Mouse (Mus musculus) CH12.LX (cell line): ENCODE data around the gene Amh. TPM values are rescaled to one million over a fixed set of nuclear protein-coding genes. Genes with fewer than 3 reads are reported as not detected.

ENCODE experiments used
- DNase-seq: peaks from one replicate; pipeline ENCODE4 v3.0.0-alpha.2; 2013; ENCODE audit errors: extremely low read depth
- H3K27ac ChIP-seq: 2 replicates; pipeline ENCODE4 v1.5.1; 2012; ENCODE audit warnings: low read depth, mild to moderate bottlenecking, control low read depth, moderate library complexity; ENCODE audit not compliant: insufficient read depth
- H3K27me3 ChIP-seq: replicated peaks from 2 replicates; pipeline ENCODE3; 2012; ENCODE audit warnings: inconsistent platforms
- H3K36me3 ChIP-seq, 2 experiments: replicated peaks in 1 of 2; 2 replicates each; pipeline versions ENCODE3 to v1.6.1; 2012; ENCODE audit warnings: inconsistent platforms in 1 of 2, low read length in 1 of 2, mild to moderate bottlenecking in 1 of 2, mixed read lengths in 1 of 2, moderate library complexity in 1 of 2; ENCODE audit not compliant: control insufficient read depth in 1 of 2, insufficient read depth in 1 of 2
- H3K4me1 ChIP-seq, 2 experiments: 2 replicates each; pipeline ENCODE4 v1.6.1; 2012; ENCODE audit warnings: inconsistent platforms in 1 of 2, moderate library complexity in 1 of 2; ENCODE audit not compliant: insufficient read depth in 2 of 2, control insufficient read depth in 1 of 2
- H3K4me2 ChIP-seq: 2 replicates; pipeline ENCODE4 v1.6.1; 2012; ENCODE audit warnings: low read depth, mild to moderate bottlenecking, control low read depth; ENCODE audit not compliant: poor library complexity, insufficient read depth, severe bottlenecking
- H3K4me3 ChIP-seq, 3 experiments: fragments of 150-350 bp in 1 of 3; sonication (generic) in 1 of 3; replicated peaks in 1 of 3; 2 replicates each; pipeline versions ENCODE3 to v1.5.1; 2011 to 2012; ENCODE audit warnings: low read depth in 2 of 3, low read length in 2 of 3, mild to moderate bottlenecking in 2 of 3, moderate library complexity in 2 of 3, control low read depth in 1 of 3, improper control_type of control experiment in 1 of 3, inconsistent platforms in 1 of 3, mixed read lengths in 1 of 3; ENCODE audit not compliant: poor library complexity in 1 of 3
- H3K79me2 ChIP-seq: replicated peaks from 2 replicates; pipeline ENCODE4 v1.6.1; 2012; ENCODE audit warnings: mild to moderate bottlenecking, moderate library complexity; ENCODE audit not compliant: control insufficient read depth, poor library complexity, insufficient read depth, severe bottlenecking; ENCODE audit errors: extremely low read depth
- H3K9ac ChIP-seq: 2 replicates; pipeline ENCODE4 v1.6.1; 2012; ENCODE audit warnings: low read depth, mild to moderate bottlenecking, control low read depth, moderate library complexity; ENCODE audit not compliant: insufficient read depth
- H3K9me3 ChIP-seq: replicated peaks from 2 replicates; pipeline ENCODE3; 2012; ENCODE audit warnings: low read length, inconsistent platforms, mixed read lengths
- BHLHE40 ChIP-seq: IDR thresholded peaks from 2 replicates; pipeline ENCODE4 v1.6.1; 2011; ENCODE audit warnings: mild to moderate bottlenecking, low read depth, low read length, improper control_type of control experiment
- CHD2 ChIP-seq: IDR thresholded peaks from 2 replicates; pipeline ENCODE4 v1.6.1; 2011; ENCODE audit warnings: low read length, improper control_type of control experiment
- CTCF ChIP-seq, 2 experiments: IDR thresholded peaks in 1 of 2; conservative IDR thresholded peaks in 1 of 2; 2 replicates each; pipeline ENCODE4 v1.5.1; 2011 to 2012; ENCODE audit warnings: low read depth in 2 of 2, low read length in 2 of 2, improper control_type of control experiment in 1 of 2, inconsistent platforms in 1 of 2, mild to moderate bottlenecking in 1 of 2, moderate library complexity in 1 of 2
- ELF1 ChIP-seq: IDR thresholded peaks from 2 replicates; pipeline ENCODE4 v1.6.1; 2014; ENCODE audit warnings: low read depth, mild to moderate bottlenecking, inconsistent platforms, low read length, improper control_type of control experiment
- EP300 ChIP-seq: IDR thresholded peaks from 2 replicates; pipeline ENCODE4 v1.6.1; 2011; ENCODE audit warnings: low read length, improper control_type of control experiment
- ETS1 ChIP-seq: conservative IDR thresholded peaks from 2 replicates; pipeline ENCODE4 v1.6.1; 2012; ENCODE audit warnings: low read depth, mild to moderate bottlenecking, inconsistent platforms, low read length, improper control_type of control experiment, moderate library complexity
- HCFC1 ChIP-seq: IDR thresholded peaks from 2 replicates; pipeline ENCODE4 v1.6.1; 2012; ENCODE audit warnings: low read depth, mild to moderate bottlenecking, inconsistent platforms, low read length, improper control_type of control experiment
- IRF4 ChIP-seq: IDR thresholded peaks from 2 replicates; pipeline ENCODE4 v1.6.1; 2014; ENCODE audit warnings: low read depth, mild to moderate bottlenecking, inconsistent platforms, low read length, improper control_type of control experiment
- JUND ChIP-seq: conservative IDR thresholded peaks from 2 replicates; pipeline ENCODE4 v1.6.1; 2011; ENCODE audit warnings: low read depth, low read length, improper control_type of control experiment
- MAFK ChIP-seq: IDR thresholded peaks from 2 replicates; pipeline ENCODE4 v1.6.1; 2011; ENCODE audit warnings: low read length, improper control_type of control experiment; ENCODE audit not compliant: insufficient replicate concordance
- MAZ ChIP-seq: IDR thresholded peaks from 2 replicates; pipeline ENCODE4 v1.6.1; 2012; ENCODE audit warnings: low read depth, mild to moderate bottlenecking, inconsistent platforms, low read length, improper control_type of control experiment, moderate library complexity
- MEF2A ChIP-seq: IDR thresholded peaks from 2 replicates; pipeline ENCODE4 v1.6.1; 2014; ENCODE audit warnings: low read depth, mild to moderate bottlenecking, inconsistent platforms, low read length, improper control_type of control experiment, borderline replicate concordance
- MYC ChIP-seq: IDR thresholded peaks from 2 replicates; pipeline ENCODE4 v1.6.1; 2011; ENCODE audit warnings: low read depth, mild to moderate bottlenecking, improper control_type of control experiment, low read length
- NELFE ChIP-seq: IDR thresholded peaks from 2 replicates; pipeline ENCODE4 v1.6.1; 2011; ENCODE audit warnings: low read depth, low read length, improper control_type of control experiment
- NRF1 ChIP-seq: IDR thresholded peaks from 2 replicates; pipeline ENCODE4 v1.6.1; 2014; ENCODE audit warnings: low read depth, mild to moderate bottlenecking, inconsistent platforms, low read length, improper control_type of control experiment, moderate library complexity
- PAX5 ChIP-seq: IDR thresholded peaks from 2 replicates; pipeline ENCODE4 v1.6.1; 2012; ENCODE audit warnings: low read length, inconsistent platforms, mixed read lengths
- POLR2A ChIP-seq: IDR thresholded peaks from 2 replicates; pipeline ENCODE4 v1.6.1; 2011; ENCODE audit warnings: low read depth, mild to moderate bottlenecking, improper control_type of control experiment, low read length
- POLR2AphosphoS2 ChIP-seq: IDR thresholded peaks from 2 replicates; pipeline ENCODE4 v1.6.1; 2011; ENCODE audit warnings: low read depth, low read length, improper control_type of control experiment
- RAD21 ChIP-seq: IDR thresholded peaks from 2 replicates; pipeline ENCODE4 v1.6.1; 2011; ENCODE audit warnings: low read depth, mild to moderate bottlenecking, low read length, improper control_type of control experiment, moderate library complexity
- SIN3A ChIP-seq: IDR thresholded peaks from 2 replicates; pipeline ENCODE4 v1.6.1; 2012; ENCODE audit warnings: low read length, improper control_type of control experiment, inconsistent platforms
- SMC3 ChIP-seq: IDR thresholded peaks from 2 replicates; pipeline ENCODE4 v1.6.1; 2011; ENCODE audit warnings: low read depth, low read length, improper control_type of control experiment
- UBTF ChIP-seq: IDR thresholded peaks from 2 replicates; pipeline ENCODE4 v1.6.1; 2012; ENCODE audit warnings: low read depth, mild to moderate bottlenecking, inconsistent platforms, low read length, improper control_type of control experiment, moderate library complexity
- USF1 ChIP-seq: IDR thresholded peaks from 2 replicates; pipeline ENCODE4 v1.6.1; 2014; ENCODE audit warnings: low read depth, mild to moderate bottlenecking, inconsistent platforms, low read length, improper control_type of control experiment
- USF2 ChIP-seq: conservative IDR thresholded peaks from 2 replicates; pipeline ENCODE4 v1.6.1; 2011; ENCODE audit warnings: low read depth, low read length, improper control_type of control experiment
- ZC3H11A ChIP-seq: IDR thresholded peaks from 2 replicates; pipeline ENCODE4 v1.6.1; 2012; ENCODE audit warnings: low read depth, mild to moderate bottlenecking, inconsistent platforms, low read length, improper control_type of control experiment
- ZMIZ1 ChIP-seq: IDR thresholded peaks from 2 replicates; pipeline ENCODE4 v1.6.1; 2012; ENCODE audit warnings: low read depth, mild to moderate bottlenecking, inconsistent platforms, low read length, improper control_type of control experiment
- ZNF384 ChIP-seq: IDR thresholded peaks from 2 replicates; pipeline ENCODE4 v1.6.1; 2012; ENCODE audit warnings: low read depth, low read length, improper control_type of control experiment, inconsistent platforms
- dilution Hi-C: fragments of 300-500 bp; cut with MboI; formaldehyde crosslinking; loops from 2 replicates; pipeline ENCODE4 v1.14.3; 2020; ENCODE audit warnings: low sequenced_read_pairs; ENCODE audit not compliant: extremely low pct_unique_long_range_greater_than_20kb, extremely low pct_ligation_motif_present
- in situ Hi-C: fragments of 300-500 bp; cut with MboI; formaldehyde crosslinking; loops from 3 replicates; pipeline ENCODE4 v1.14.3; 2019; ENCODE audit warnings: low sequenced_read_pairs, low pct_ligation_motif_present, low pct_unique_long_range_greater_than_20kb, mixed read lengths
- polyA plus RNA-seq: library from polyadenylated mRNA; unstranded; fragments of >175 nt; gene quantifications from 2 replicates; pipeline ENCODE4 v1.2.1, GENCODE M21; 2012; ENCODE audit warnings: low read depth; ENCODE audit not compliant: insufficient read length
- total RNA-seq, 2 experiments: library from RNA; depleted of rRNA; stranded (reverse); fragments of 300-350 nt in 1 of 2; fragments of >200 nt in 1 of 2; gene quantifications; 2 replicates each; pipeline ENCODE4 v1.2.3; 2012 to 2014

Amh gene
- total and polyA plus RNA-seq, 3 experiments, result 0.43 to 1.1 (median 0.59) TPM

GRCm38 (mm10) chr10:80841685-80842084 is 36.6 kb downstream of the Amh start:
- Histone ChIP-seq H3K4me3 (no peak overlapping the region), H3K27me3 (peaks cover 50% of the 10 kb centered on the region), H3K9me3 (no peaks in the 10 kb centered on the region), H3K36me3 (no peaks in the 10 kb centered on the region), H3K4me1 (peaks cover 0 to 12% of the 10 kb centered on the region in 2 experiments; a peak in 2 of 4 replicates), H3K9ac (no peak overlapping the region), H3K27ac (no peak overlapping the region), H3K4me2 (no peak overlapping the region), H3K79me2 (no peaks in the 10 kb centered on the region)
- no peak for DNase-seq
- dilution Hi-C loops (no loop called here), in situ Hi-C loops (no loop called here)
- TF ChIP-seq PAX5, result no peak
- no peak for TF ChIP-seq JUND
- no peak for TF ChIP-seq ZNF384
- TF ChIP-seq NRF1, result no peak
- no peak for TF ChIP-seq ETS1
- TF ChIP-seq CHD2, result no peak
- no peak for TF ChIP-seq ELF1
- no peak for TF ChIP-seq USF1
- no peak for TF ChIP-seq RAD21
- no peak for TF ChIP-seq POLR2A
- TF ChIP-seq NELFE, result no peak
- no peak for TF ChIP-seq HCFC1
- TF ChIP-seq SMC3, result no peak
- TF ChIP-seq MAFK, result no peak
- no peak for TF ChIP-seq MAZ

GRCm38 (mm10) chr10:80842334-80842733 is 37.3 kb downstream of the Amh start:
- Histone ChIP-seq H3K9ac (no peak overlapping the region), H3K27me3 (peaks cover 50% of the 10 kb centered on the region), H3K9me3 (no peaks in the 10 kb centered on the region)
- dilution Hi-C loops, result no loop called here
- no peak for TF ChIP-seq IRF4
- no peak for TF ChIP-seq NELFE
- TF ChIP-seq EP300, result no peak
- TF ChIP-seq CTCF (conservative IDR thresholded peaks at IDR 0.05 in 1 of 2, IDR thresholded peaks at IDR 0.05 in 1 of 2; ENCODE audit: low read depth in 2 of 2, low read length in 2 of 2), result no peak
- no peak for TF ChIP-seq USF1
- TF ChIP-seq ZC3H11A, result no peak
- TF ChIP-seq MYC, result no peak
- no peak for TF ChIP-seq SMC3
- TF ChIP-seq ZMIZ1, result no peak
- no peak for TF ChIP-seq POLR2AphosphoS2
- no peak for TF ChIP-seq MAZ
- no peak for TF ChIP-seq ZNF384
- TF ChIP-seq SIN3A, result no peak
- no peak for TF ChIP-seq POLR2A
- TF ChIP-seq BHLHE40, result no peak
- no peak for TF ChIP-seq USF2
- no peak for TF ChIP-seq PAX5
- TF ChIP-seq UBTF, result no peak
- TF ChIP-seq MEF2A, result no peak
- TF ChIP-seq, all 38 proteins: peak for 0
- DNase-seq, result no peak
- Histone ChIP-seq H3K4me3 (no peak overlapping the region), H3K36me3 (no peaks in the 10 kb centered on the region), H3K79me2 (no peaks in the 10 kb centered on the region), H3K27ac (no peak overlapping the region), H3K4me1 (peaks cover 0 to 8% of the 10 kb centered on the region in 2 experiments; a peak in 1 of 4 replicates), H3K4me2 (no peak overlapping the region)
- in situ Hi-C loops, result no loop called here
